Mouse (Mus musculus): ENCODE measurements at regions not wholly inside any gene's neighbourhood (a gene's known extent, or its start where the extent isn't known, plus 50 kb on each side); places are given as distances from the start of the nearest gene placed in this dataset.

DNA sequence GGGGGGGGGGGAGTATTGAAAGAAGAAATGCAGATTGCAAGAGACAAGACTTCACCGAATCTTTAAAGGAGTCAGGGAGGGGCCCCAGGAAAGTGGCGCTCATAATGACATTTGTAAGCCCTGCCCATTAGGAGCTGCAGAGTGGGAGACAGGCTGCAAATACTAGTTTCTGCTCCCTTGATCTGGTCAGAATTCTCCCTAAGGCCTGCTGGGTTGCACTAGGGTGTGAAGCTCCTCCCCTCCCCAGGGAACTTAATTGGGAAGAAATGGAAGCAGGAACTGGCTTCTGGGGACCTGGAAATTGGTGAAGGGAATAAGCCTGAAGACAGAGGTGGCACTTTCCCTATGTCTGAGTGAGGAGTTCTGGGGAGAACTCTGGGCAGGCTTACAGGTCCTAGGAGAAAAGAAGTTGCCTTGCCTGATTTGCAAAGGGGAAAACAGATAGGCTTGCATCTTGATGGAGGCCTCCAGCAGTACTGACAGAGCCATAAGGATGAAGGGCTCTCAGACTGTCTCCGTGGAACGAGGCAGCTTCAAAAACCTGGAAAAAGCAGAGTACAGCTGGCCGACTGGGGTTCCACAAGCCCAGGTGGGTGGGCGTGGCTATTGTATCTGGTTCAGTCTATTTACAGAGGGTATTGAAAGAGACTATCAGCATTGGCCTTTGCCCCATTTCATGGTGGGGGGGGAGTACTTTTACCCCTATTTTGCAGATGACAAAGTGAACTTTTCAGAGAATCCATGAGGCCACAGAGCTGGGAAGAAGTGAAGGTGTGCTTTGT, 125.7 kb downstream of the Plpp3 start:
- ATAC-seq (replicated peaks; ENCODE audit: poor library complexity, severe bottlenecking) = no peak

DNA sequence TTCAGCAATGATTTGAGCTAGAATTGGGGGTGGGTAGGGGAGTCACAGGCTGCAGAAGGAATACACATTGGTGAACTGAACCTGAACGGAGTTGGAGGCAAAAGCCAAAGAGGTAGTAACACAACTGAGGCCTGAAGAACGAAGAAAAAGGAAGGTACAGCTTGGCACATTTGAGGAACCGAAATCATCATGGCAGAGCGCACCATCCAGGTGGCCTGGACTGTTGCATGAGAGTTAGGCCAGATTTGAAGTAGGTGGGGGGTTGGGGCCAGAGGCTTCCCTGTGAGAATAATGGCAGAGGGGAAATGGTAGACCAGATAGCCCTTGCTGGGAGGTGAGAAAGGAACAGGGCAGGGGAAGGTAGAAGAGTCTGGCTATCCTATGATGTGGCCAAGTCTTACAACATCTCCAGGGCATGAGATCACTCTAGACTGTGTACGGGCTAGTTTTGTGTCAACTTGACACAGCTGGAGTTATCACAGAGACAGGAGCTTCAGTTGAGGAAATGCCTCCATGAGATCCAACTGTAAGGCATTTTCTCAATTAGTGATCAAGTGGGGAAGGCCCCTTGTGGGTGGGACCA, 128.4 kb downstream of the Plpp3 start:
- ATAC-seq (replicated peaks; ENCODE audit: poor library complexity, severe bottlenecking) = peak; percentile 61

GRCm38 (mm10) chr4:105286299-105286698, 129.2 kb downstream of the Plpp3 start:
- no peak for ATAC-seq (replicated peaks; ENCODE audit: poor library complexity, severe bottlenecking)

DNA sequence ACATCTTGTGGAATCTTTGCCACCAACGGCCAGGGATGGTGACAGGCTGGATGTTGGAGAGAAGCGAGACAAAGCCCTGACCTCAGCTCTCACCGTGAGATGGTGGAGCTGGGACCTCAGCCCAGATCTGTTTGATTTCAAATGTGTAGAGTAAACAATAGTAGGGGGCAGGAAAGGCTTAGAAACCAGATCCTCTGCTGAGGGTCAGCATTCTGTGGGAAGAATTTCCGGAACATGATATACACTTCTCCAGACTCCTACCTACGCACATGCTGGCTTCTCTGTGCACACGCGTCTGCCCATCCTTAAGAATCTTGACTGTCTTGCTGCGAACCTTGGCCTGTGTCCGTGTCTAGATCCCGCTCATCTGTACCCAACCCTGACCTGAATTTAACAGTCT, 129.7 kb downstream of the Plpp3 start:
- ATAC-seq (replicated peaks; ENCODE audit: poor library complexity, severe bottlenecking) = no peak

DNA sequence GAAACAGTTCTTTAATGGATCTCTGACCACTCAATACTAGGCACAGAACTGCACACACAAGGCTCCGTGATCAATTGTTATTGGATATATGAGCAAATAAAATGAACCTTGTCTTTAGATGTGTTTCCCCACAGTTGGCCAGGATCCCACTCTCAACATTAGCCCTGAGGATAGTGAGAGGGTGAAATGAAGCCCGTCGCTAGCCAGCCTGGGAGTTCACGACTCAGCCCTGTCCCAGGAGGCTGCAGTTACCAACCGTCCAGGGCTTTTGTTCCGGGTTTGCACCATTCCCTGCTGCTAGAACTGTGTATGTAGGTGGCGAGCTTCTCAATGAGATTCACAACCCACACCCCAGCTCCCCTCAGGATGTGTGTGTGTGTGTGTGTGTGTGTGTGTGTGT, 130.3 kb downstream of the Plpp3 start:
- no peak for ATAC-seq (replicated peaks; ENCODE audit: poor library complexity, severe bottlenecking)

DNA sequence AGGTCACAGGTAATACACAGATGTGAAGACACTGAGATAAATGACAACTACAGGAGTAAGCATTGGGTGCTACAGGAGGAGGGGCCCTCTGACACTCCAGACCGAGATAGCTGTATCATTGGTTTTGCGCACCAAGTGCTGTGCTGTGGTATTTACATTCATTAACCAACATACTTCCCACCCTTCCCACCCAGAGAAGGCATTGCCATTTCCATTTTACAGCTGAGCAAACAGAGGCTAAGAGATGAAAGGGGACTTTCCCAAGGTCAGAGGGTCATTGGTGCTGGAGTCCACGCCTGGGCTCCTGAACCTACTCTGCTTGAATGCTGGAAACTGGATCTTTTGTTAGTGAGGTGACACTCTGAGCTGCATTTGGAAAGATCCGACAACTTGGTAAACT, 132.5 kb downstream of the Plpp3 start:
- no peak for ATAC-seq (replicated peaks; ENCODE audit: poor library complexity, severe bottlenecking)

- peak; percentile 35; the same call in 1 of the 2 replicates for ATAC-seq (replicated peaks; ENCODE audit: poor library complexity, severe bottlenecking)
Measured at GRCm38 (mm10) chr4:105290847-105291475, 133.8 kb downstream of the Plpp3 start.

DNA sequence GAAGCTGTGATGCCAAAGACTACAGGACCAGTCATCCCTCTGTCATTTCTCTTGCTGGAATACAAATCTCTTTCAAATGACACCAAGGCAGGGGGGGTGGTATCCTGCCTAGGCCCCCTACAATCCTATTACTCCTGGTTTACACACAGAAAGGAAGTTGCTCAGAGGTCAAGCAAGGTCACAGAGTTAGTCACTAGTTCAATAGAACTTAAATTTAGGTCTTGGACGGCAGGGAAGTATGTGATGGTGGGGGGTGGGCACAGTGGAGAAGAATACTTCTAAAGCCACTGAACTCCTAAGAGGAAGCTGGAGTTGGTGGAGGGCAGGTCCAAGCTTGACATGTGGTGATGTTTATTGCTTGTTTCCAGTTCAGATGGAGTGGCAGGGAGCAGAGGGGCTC, 134.4 kb downstream of the Plpp3 start:
- peak; percentile 53 for ATAC-seq (replicated peaks; ENCODE audit: poor library complexity, severe bottlenecking)

GRCm38 (mm10) chr4:105299358-105299757, 142.2 kb downstream of the Plpp3 start:
- ATAC-seq (replicated peaks; ENCODE audit: poor library complexity, severe bottlenecking) = no peak

- ATAC-seq (replicated peaks; ENCODE audit: poor library complexity, severe bottlenecking) = no peak
Measured at GRCm38 (mm10) chr4:105301547-105301946, 144.4 kb downstream of the Plpp3 start.

DNA sequence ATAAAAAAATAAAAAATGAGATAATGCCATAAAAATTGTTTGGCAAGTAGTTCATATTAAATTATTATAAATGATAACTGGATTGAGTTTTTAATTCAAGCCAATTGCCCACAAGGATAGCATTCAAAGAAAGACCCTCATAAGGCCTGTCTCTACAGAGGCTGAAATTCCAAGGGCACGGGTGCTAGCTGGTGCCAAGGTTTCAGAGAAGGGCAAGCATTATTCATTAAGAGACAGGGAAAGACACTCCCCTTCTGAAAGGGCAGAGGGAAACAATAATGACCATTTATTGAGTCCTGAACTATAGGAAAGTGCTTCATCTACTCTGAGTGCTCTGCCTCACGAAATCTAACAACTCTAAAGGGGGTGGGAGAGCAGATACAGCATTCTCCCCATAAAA, 147.0 kb downstream of the Plpp3 start:
- no peak for ATAC-seq (replicated peaks; ENCODE audit: poor library complexity, severe bottlenecking)

DNA sequence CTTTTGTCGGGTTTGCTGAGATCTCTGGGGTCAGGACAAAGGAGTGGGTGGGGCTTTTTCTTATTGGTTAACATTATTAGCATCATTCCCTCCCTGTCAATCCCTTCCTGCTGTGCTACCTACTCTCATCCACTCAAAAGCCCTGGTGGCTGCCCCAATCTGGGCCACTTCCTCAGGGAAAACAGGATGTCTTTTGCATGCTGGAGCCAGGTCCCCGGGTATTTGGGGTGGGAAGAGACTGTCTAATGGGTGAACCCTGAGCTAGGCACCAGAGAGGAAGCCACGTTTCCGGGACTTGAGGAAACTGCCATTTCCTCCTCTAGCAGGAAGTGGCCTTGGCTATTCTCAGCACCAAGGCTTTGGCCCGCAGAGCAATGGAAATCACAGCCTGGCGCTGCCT, 148.8 kb downstream of the Plpp3 start:
- peak; percentile 56 for ATAC-seq (replicated peaks; ENCODE audit: poor library complexity, severe bottlenecking)

DNA sequence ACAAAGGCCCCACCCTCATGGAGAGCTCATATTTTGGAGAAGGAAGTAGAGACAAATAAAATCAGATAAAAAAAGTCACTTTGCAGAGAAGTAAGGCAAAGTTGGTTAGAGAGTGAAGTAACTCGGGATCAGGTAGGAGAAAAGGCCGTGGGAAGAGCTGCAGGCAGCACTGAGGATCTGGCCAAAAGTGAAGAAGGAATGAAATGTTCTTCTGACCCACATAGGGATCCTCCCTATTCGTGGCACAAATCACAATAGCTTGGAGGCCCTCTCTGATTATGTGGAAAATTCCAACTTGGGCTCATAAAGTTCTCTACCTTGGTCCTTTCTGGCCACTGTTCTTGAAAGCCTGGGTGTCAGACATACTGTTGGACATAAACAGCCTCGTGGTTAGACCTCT, 150.2 kb downstream of the Plpp3 start:
- ATAC-seq (replicated peaks; ENCODE audit: poor library complexity, severe bottlenecking) = no peak

DNA sequence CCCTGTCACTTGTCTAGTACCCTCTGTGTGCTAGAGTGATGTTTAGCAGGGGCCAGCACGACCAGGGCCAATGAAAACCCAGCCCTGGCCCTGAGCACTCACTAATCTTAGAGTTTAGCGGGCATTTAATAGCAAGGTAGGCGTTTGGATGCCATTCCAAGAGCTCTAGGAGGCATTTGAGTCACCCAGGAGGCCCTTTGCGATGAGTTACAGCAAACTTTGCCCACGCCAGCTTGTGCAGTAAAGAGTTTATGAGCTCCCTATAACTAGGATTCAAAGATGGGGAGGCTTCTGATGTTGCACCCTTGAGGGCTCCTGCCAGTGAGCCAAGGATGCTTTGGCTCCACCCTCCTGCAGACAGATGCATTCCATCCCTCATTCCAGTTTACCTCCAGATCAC, 150.8 kb downstream of the Plpp3 start:
- ATAC-seq (replicated peaks; ENCODE audit: poor library complexity, severe bottlenecking) = no peak

GRCm38 (mm10) chr4:105308971-105309488, 151.9 kb downstream of the Plpp3 start:
- ATAC-seq (replicated peaks; ENCODE audit: poor library complexity, severe bottlenecking) = no peak

- ATAC-seq (replicated peaks; ENCODE audit: poor library complexity, severe bottlenecking) = no peak
Measured at GRCm38 (mm10) chr4:105312643-105313042, 155.5 kb downstream of the Plpp3 start.

- no peak for ATAC-seq (replicated peaks; ENCODE audit: poor library complexity, severe bottlenecking)
Measured at GRCm38 (mm10) chr4:105313151-105313818, 156.1 kb downstream of the Plpp3 start.

DNA sequence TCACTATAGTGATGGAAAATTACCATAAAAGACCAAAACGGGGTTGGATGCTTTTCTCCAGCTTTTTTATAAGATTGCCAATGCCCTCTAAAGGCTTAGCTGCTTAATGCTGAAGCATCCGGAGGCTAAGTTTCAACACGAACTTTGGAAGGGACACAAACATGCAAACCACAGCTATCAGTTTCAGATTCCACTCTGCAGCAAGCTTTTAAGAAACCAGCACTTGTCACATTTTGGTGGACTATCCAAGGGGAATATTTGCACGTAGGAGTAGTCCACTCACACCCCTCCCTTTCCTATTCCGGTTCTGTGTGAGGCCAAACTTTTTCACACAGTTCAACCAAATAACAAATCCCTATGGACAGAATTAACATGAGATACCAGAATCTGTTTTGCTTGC, 157.9 kb downstream of the Plpp3 start:
- ATAC-seq (replicated peaks; ENCODE audit: poor library complexity, severe bottlenecking) = no peak

GRCm38 (mm10) chr4:105316478-105317206, 159.5 kb downstream of the Plpp3 start:
- ATAC-seq (replicated peaks; ENCODE audit: poor library complexity, severe bottlenecking) = peak; percentile 95

GRCm38 (mm10) chr4:105318421-105318820, 161.3 kb downstream of the Plpp3 start:
- ATAC-seq (replicated peaks; ENCODE audit: poor library complexity, severe bottlenecking) = no peak

All from granulocyte monocyte progenitor cell, adult 5-6 weeks (primary cell).